Mouse (Mus musculus) cerebellum, adult 2 months (tissue): ENCODE results near the gene 4931406C07Rik. TPM values are rescaled to one million over a fixed set of nuclear protein-coding genes. Genes with fewer than 3 reads are reported as not detected.

Experiments used
- DNase-seq, 2 experiments: peaks; one replicate each; pipeline ENCODE4 v3.0.0; 2021
- H3K27ac ChIP-seq: fragments of 200-500 bp; 2 replicates; pipeline ENCODE4 v1.5.1; 2012; ENCODE audit warnings: low read length, control low read depth, inconsistent platforms; ENCODE audit not compliant: insufficient read depth
- H3K27me3 ChIP-seq: fragments of 200-500 bp; 2 replicates; pipeline ENCODE4 v1.6.1; 2012; ENCODE audit warnings: inconsistent platforms, mild to moderate bottlenecking, low read length, moderate library complexity; ENCODE audit not compliant: control insufficient read depth, insufficient read depth
- H3K4me1 ChIP-seq: fragments of 200-500 bp; 2 replicates; pipeline ENCODE4 v1.6.1; 2011; ENCODE audit warnings: low read length; ENCODE audit not compliant: control insufficient read depth, insufficient read depth
- H3K4me3 ChIP-seq: fragments of 200-500 bp; replicated peaks from 2 replicates; pipeline ENCODE3; 2011; ENCODE audit warnings: mild to moderate bottlenecking, low read depth, low read length, control low read depth; ENCODE audit not compliant: insufficient read depth
- CTCF ChIP-seq: fragments of 200-500 bp; IDR thresholded peaks from 2 replicates; pipeline ENCODE4 v1.5.1; 2011; ENCODE audit warnings: low read depth, mild to moderate bottlenecking, control low read depth, low read length, moderate library complexity, borderline replicate concordance; ENCODE audit not compliant: insufficient read depth
- POLR2A ChIP-seq: fragments of 200-500 bp; IDR thresholded peaks from 2 replicates; pipeline ENCODE4 v1.6.1; 2011; ENCODE audit warnings: low read length, control low read depth, borderline replicate concordance; ENCODE audit not compliant: insufficient read depth
- WGBS: fragments of 180-500 bp; shearing (Covaris S2); methylation state at CpG from one replicate; pipeline ENCODE4 v1.1.7; 2018; 5-methylcytosine and 5-hydroxymethylcytosine counted together
- polyA plus RNA-seq: library from polyadenylated mRNA; depleted of rRNA; stranded (reverse); fragments of >200 nt; gene quantifications from 2 replicates; pipeline ENCODE4 v1.2.3, GENCODE M21; 2012

Gene 4931406C07Rik
- polyA plus RNA-seq, 1 experiment: 20.5 TPM

DNA sequence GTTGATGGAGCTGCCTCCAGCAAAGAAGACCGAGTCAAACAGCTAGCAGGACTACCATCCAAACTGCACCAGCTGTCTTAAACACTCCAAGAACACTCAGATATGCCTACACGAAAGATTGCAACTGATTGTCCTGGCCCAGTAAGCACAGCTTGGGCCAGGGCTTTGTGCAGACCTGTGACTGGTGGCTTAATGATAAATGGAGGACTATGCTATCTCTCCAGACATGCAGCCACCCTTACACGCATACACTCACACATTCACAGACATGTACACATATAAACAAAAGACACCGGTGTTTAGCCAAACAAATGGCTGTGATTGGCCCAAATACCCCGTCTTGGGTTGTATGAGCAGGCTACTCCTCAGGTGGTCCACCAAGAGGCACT lies 25.8 kb downstream of the 4931406C07Rik start:
- H3K4me1 ChIP-seq: peaks cover 6% of the 10 kb centered on the region; the same call in 1 of the 2 replicates
- 41% methylated on average over 5 of the region's 5 CpGs for WGBS

DNA sequence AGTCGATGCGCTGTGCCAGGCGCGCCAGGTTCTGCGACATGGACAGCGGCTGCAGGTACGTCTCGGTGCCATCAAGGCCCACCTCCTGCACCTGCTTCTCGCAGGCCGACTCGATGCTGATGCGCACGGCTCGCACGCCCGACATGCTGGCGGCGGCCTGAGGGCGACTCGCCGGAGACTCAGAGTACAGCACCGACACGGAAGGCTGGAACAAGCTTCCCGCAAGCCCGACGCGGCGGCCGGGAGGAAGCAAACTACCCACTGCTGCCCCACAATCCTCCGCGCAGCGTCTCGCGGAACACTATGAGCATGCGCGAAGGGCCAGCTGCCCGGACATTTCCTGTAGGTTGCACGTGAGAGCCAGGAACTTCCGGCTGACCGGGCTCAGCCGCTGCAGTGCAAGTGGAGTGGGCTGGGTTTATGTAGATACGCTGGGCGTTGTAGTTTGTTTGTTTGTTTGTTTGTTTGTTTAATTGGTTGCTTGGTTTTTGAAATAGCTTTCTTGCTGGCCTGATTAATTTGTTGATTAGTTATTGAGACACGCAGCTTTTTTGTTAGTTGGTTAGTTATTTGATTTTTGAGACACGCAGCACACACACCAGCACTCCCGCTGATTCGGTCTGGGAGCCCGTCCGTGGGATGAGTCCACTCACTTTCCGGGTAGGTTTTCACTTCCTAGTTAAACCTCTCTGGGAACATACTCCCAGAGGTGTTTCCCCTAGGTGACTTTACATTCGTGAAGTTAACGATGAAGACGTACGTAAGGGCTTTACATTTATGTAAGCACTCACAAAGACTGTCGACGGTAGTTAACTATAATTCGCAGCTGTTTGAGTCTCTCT lies 26.4 kb downstream of the 4931406C07Rik start, which contains the start of gene Med17:
Gene Med17, minus strand, starts transcription at position 283 of the 842 bp plus-strand sequence.
- peak within 1 kb of the TSS; percentile 70 for H3K27ac ChIP-seq
- peak within 1 kb of the TSS; percentile 90 for H3K4me3 ChIP-seq
- peak; percentile 95 for DNase-seq
- TF ChIP-seq POLR2A (peak; percentile 88; the same call in 1 of the 2 replicates), CTCF (no peak)
- WGBS: under 1% methylated on average over 57 of the region's 57 CpGs
- no peaks in the 10 kb centered on the region for H3K27me3 ChIP-seq
- peaks cover 6% of the 10 kb centered on the region; the same call in 1 of the 2 replicates for H3K4me1 ChIP-seq

More for the DNA sequence above, 25.8 kb downstream of the 4931406C07Rik start:
- Histone ChIP-seq H3K27ac (no peak overlapping the region), H3K4me3 (peak overlapping the region; percentile 90), H3K27me3 (no peaks in the 10 kb centered on the region)
- no peak for TF ChIP-seq CTCF
- no peak for TF ChIP-seq POLR2A
- peak in 1 of 2 experiments; percentile 19 for DNase-seq

DNA sequence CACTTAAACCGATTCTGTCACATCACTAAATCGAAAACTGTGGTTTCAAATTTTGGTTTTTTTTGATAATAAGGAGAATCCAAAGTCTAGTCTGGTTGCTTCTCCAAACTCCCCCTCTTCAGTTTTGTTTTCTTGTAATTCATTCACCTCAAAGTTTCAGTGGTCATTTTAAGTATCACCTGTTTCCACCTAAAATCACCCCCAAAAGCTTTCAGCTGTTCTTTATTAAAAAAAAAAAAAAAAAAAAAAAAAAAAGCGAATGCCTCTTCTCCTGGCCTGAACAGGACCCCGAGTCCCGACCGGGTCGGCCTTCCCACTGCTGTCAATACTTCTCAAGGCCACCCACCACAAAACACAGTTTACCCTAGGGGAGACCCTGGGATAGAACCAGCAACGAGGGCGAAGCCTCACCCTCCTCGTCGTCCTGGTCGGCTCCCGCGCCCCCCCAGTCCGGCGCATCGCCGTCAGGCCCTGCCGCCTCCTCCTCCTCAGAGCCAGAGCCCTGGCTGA lies 27.1 kb downstream of the 4931406C07Rik start:
- Histone ChIP-seq H3K4me3 (peak overlapping the region; percentile 90), H3K27me3 (no peaks in the 10 kb centered on the region), H3K27ac (peak overlapping the region; percentile 70), H3K4me1 (peaks cover 6% of the 10 kb centered on the region; the same call in 1 of the 2 replicates)
- no peak for TF ChIP-seq POLR2A
- no peak for DNase-seq
- WGBS: 8% methylated on average over 18 of the region's 19 CpGs

DNA sequence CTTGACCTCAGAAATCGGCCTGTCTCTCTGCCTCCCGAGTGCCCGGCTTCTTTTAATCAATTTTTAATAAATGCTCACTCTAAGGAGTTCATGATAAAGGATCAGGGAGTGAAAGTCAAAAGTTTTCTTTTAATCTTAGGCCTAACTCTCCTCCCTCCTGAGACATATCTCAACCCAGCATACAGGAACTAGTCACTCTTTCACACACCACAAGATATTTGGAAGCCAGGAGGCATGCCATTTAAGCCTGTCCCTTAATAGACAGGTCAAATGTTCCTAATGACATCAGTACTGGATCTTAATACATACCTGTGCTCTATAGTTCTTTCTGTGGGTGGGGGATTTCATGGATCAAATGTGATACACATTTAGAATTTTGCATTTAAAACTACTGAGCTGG lies 27.9 kb downstream of the 4931406C07Rik start:
- TF ChIP-seq CTCF (no peak), POLR2A (no peak)
- Histone ChIP-seq H3K4me1 (peaks cover 6% of the 10 kb centered on the region; the same call in 1 of the 2 replicates), H3K27me3 (no peaks in the 10 kb centered on the region), H3K27ac (no peak overlapping the region), H3K4me3 (no peak overlapping the region)
- WGBS: 95% methylated on average over 3 of the region's 3 CpGs
- no peak for DNase-seq

DNA sequence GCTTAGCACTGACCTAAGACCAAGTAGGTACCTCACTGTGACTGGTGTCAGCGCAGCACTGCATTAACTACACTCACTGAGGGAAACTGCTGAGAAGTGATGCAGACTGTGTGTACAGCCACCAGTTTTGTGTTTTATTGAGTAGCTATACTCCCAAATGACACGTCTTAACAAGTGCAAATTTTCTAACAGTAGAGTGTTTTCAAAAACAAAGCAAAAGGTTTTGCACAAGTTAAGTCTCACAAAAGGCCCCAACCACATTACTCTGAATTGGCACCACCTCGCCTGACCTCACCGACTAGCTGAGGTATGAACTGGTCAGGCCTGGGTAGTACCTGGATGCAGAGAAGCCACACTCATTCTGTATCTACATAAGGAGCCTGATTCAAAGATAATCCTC lies 29.4 kb downstream of the 4931406C07Rik start:
- no peak for DNase-seq
- Histone ChIP-seq H3K27me3 (no peaks in the 10 kb centered on the region), H3K27ac (no peak overlapping the region), H3K4me3 (no peak overlapping the region), H3K4me1 (peaks cover 6% of the 10 kb centered on the region; the same call in 1 of the 2 replicates)
- TF ChIP-seq POLR2A (no peak), CTCF (no peak)
- 97% methylated on average over 4 of the region's 4 CpGs for WGBS

DNA sequence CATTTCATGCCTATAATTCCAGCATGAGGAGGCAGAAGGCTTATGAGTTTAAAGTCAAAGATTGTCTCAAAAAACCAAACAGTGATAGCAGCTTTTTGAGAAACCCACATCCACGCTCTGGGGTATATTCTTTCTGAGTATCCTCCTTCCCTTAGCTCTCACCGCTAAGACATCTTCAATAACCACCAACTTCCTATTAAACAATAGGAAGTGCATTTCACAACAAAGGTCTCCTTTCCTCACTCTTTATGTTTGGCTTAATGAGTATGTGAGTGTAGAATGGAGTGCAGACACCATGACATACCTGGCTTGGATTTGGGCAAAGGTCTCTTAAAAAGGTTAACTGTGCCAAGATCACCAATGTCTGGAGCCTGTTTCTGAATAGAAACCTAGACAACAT lies 32.3 kb downstream of the 4931406C07Rik start:
- H3K4me1 ChIP-seq: peaks cover 2% of the 10 kb centered on the region; the same call in 1 of the 2 replicates
- TF ChIP-seq CTCF: no peak
- no peak for TF ChIP-seq POLR2A
- 96% methylated on average over 2 of the region's 2 CpGs for WGBS

DNA sequence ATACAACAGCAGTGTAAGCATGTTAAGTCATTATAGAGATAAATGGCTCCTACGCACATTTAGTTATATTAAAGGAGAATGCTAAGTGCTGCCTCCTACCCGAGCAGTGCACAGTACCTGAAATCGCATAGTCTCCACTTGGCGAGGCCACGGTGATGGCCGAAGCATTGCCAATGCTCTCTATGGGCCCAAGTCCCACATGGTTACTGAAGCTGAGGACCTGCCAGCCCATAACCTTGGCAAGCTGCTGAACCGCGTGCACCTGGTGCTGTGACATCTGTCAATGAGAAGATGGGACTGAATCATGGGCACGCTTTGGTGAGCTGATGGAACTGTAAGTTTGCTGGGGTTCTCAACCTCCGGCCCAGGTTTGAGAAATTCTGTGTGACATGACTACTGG lies 42.8 kb downstream of the 4931406C07Rik start:
- 13% methylated on average over 10 of the region's 10 CpGs for WGBS
- no peak for TF ChIP-seq POLR2A
- TF ChIP-seq CTCF: no peak
- peaks cover 11% of the 10 kb centered on the region for H3K4me1 ChIP-seq
- peak; percentile 58 to 76 for DNase-seq
- H3K27me3 ChIP-seq: no peaks in the 10 kb centered on the region
- H3K4me3 ChIP-seq: no peak overlapping the region
- H3K27ac ChIP-seq: no peak overlapping the region

More for the DNA sequence above, 32.3 kb downstream of the 4931406C07Rik start:
- DNase-seq: no peak
- no peaks in the 10 kb centered on the region for H3K27me3 ChIP-seq
- no peak overlapping the region for H3K27ac ChIP-seq
- H3K4me3 ChIP-seq: no peak overlapping the region
